7 mouse cellular contexts compared by ENCODE assay signal in genomic region chr4:117913421-117913820, GRCm38 (mm10). TPM values are rescaled to one million over a fixed set of nuclear protein-coding genes. Genes with fewer than 3 reads are reported as not detected.
DNase-seq lines count a peak whose midpoint lies in the region; ATAC-seq lines count a peak whose summit lies in the region.

No protein-coding gene starts in this region.

- intact Hi-C loops in heart, postnatal 10 days (cut with DNase I), result no loop called here

- DNase-seq in R1 (ENCODE audit: low read depth, low spot score), result peak; percentile 60
- peak; percentile 90 for DNase-seq in cerebellum, adult 9-11 months
- DNase-seq in heart, postnatal 10 days, result peak; percentile 36 to 41
- no peak for DNase-seq in limb, embryonic 10.5 days (ENCODE audit: low spot score)
- no peak for DNase-seq in spleen, postnatal 10 days (ENCODE audit: low spot score in 2 of 2)
- no peak for DNase-seq in layer of hippocampus, adult 11-12 months (ENCODE audit: low spot score)

- H3K27ac ChIP-seq in limb, embryonic 10.5 days, result no peak overlapping the region
- H3K27ac ChIP-seq in midbrain, embryonic 15.5 days, result no peak overlapping the region

- ATAC-seq in midbrain, embryonic 15.5 days (replicated peaks), result no peak

- no peaks in the 10 kb centered on the region for H3K27me3 ChIP-seq in limb, embryonic 10.5 days (ENCODE audit: low read depth, poor library complexity, severe bottlenecking)
- no peaks in the 10 kb centered on the region for H3K27me3 ChIP-seq in midbrain, embryonic 15.5 days (replicated peaks)

- H3K9me3 ChIP-seq in limb, embryonic 10.5 days (replicated peaks), result no peaks in the 10 kb centered on the region
- H3K9me3 ChIP-seq in midbrain, embryonic 15.5 days, result no peaks in the 10 kb centered on the region

- H3K4me2 ChIP-seq in midbrain, embryonic 15.5 days, result peak overlapping the region; percentile 99

- WGBS in limb, embryonic 10.5 days, result 55% methylated on average over 3 of the region's 3 CpGs
- 31% methylated on average over 3 of the region's 3 CpGs for WGBS in midbrain, embryonic 15.5 days

- H3K4me3 ChIP-seq in limb, embryonic 10.5 days, result peak overlapping the region; percentile 80
- peak overlapping the region; percentile 91 for H3K4me3 ChIP-seq in midbrain, embryonic 15.5 days

- H3K4me1 ChIP-seq in limb, embryonic 10.5 days, result peaks cover 31% of the 10 kb centered on the region
- H3K4me1 ChIP-seq in midbrain, embryonic 15.5 days, result peaks cover 65% of the 10 kb centered on the region

- peaks cover 46% of the 10 kb centered on the region for H3K36me3 ChIP-seq in limb, embryonic 10.5 days
- no peaks in the 10 kb centered on the region for H3K36me3 ChIP-seq in midbrain, embryonic 15.5 days (replicated peaks)

- peak overlapping the region; percentile 87 for H3K9ac ChIP-seq in midbrain, embryonic 15.5 days

RNA-seq across cellular contexts. Expression of gene Ipo13, which starts 1.4 kb away (rescaled TPM):
- total RNA-seq in heart, postnatal 10 days (2021), result 10 to 100 TPM; 50.9 to 61.5 TPM
- polyA plus RNA-seq in limb, embryonic 10.5 days (2016; fragmentation: Nextera tagmentation; extraction: Ambion mirVana), result 56.0 and 56.7 TPM in 2 replicates
- 76.5 and 77.1 TPM in 2 replicates for polyA plus RNA-seq in midbrain, embryonic 15.5 days (2015; fragmentation: Nextera tagmentation; extraction: Ambion mirVana)

RNA-seq across cellular contexts. Expression of gene Artn, which starts 16.1 kb away (rescaled TPM):
- total RNA-seq in heart, postnatal 10 days (2021), result under 1 TPM; 0.22 to 0.43 TPM
- 6.5 and 13.5 TPM in 2 replicates for polyA plus RNA-seq in limb, embryonic 10.5 days (2016; fragmentation: Nextera tagmentation; extraction: Ambion mirVana)
- polyA plus RNA-seq in midbrain, embryonic 15.5 days (2015; fragmentation: Nextera tagmentation; extraction: Ambion mirVana), result 0.45 and 0.96 TPM in 2 replicates

RNA-seq across cellular contexts. Expression of gene Dph2, which starts 21.6 kb away (rescaled TPM):
- 1 to 10 TPM; 2.8 to 4.8 TPM for total RNA-seq in heart, postnatal 10 days (2021)
- 22.7 and 25.1 TPM in 2 replicates for polyA plus RNA-seq in limb, embryonic 10.5 days (2016; fragmentation: Nextera tagmentation; extraction: Ambion mirVana)
- 24.0 and 25.5 TPM in 2 replicates for polyA plus RNA-seq in midbrain, embryonic 15.5 days (2015; fragmentation: Nextera tagmentation; extraction: Ambion mirVana)

RNA-seq across cellular contexts. Expression of gene Atp6v0b, which starts 26.3 kb away (rescaled TPM):
- 100 to 1,000 TPM; 133 to 134 TPM for total RNA-seq in heart, postnatal 10 days (2021)
- polyA plus RNA-seq in limb, embryonic 10.5 days (2016; fragmentation: Nextera tagmentation; extraction: Ambion mirVana), result 143 and 147 TPM in 2 replicates
- 617 and 618 TPM in 2 replicates for polyA plus RNA-seq in midbrain, embryonic 15.5 days (2015; fragmentation: Nextera tagmentation; extraction: Ambion mirVana)

RNA-seq across cellular contexts. Expression of gene B4galt2, which starts 30.1 kb away (rescaled TPM):
- total RNA-seq in heart, postnatal 10 days (2021), result 10 to 100 TPM; 13.7 to 15.6 TPM
- polyA plus RNA-seq in limb, embryonic 10.5 days (2016; fragmentation: Nextera tagmentation; extraction: Ambion mirVana), result 22.8 and 26.2 TPM in 2 replicates
- 65.4 and 67.7 TPM in 2 replicates for polyA plus RNA-seq in midbrain, embryonic 15.5 days (2015; fragmentation: Nextera tagmentation; extraction: Ambion mirVana)

Comparison
In these comparisons a context has a peak if more than half of its experiments do, and no peak if none do; other contexts are left out.
1. DNase-seq: peak in R1 (single experiment), cerebellum, adult 9-11 months (single experiment) and heart, postnatal 10 days (2 of 2); none in limb, embryonic 10.5 days (single experiment), spleen, postnatal 10 days (0 of 2) and layer of hippocampus, adult 11-12 months (single experiment).